Mouse (Mus musculus) skeletal muscle tissue, adult 2 months (tissue): ENCODE results near the gene Dock4.

Experiments used
- DNase-seq: peaks from one replicate; pipeline ENCODE4 v3.0.0-alpha.2; 2012; ENCODE audit warnings: low read depth, low spot score

Gene Dock4

DNA sequence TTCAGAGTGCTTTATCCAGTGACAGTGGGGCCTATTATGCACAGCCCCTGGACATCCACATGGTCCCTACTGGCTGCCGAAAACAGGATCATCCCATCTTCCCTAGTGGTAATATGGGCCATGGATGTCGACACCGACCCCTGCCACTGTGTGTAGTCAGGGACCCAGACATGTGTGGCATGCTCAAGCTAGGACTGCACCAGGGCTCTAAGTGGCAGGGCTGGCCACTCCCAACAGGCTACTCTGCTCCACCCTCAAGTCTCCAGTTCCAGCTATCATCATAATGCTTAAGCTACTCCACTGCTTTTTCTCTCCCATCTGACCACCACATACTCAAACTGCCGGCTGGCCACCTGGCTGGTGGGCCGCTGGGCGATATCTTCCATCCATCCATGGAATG, 439.6 kb downstream of the Dock4 start:
- DNase-seq = no peak

DNA sequence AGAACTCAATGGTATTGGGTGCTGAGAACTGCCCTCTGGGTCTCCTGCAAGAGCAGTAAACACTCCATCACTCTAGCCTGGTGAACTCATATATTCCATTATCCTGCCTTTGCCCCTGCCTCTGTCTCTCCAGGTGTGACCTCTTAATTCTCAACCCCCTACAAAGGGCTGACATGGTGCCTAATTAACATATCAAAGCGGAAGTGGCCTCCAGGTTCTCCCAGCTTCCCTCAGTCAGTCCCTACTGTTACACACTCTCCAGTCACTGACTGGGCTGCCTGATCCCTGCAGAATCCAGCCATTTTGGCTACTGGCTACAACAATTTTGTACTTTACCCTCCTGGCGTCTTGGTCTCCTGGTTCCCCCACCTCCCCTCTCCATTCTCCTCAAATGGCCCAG, 441.7 kb downstream of the Dock4 start:
- no peak for DNase-seq

DNA sequence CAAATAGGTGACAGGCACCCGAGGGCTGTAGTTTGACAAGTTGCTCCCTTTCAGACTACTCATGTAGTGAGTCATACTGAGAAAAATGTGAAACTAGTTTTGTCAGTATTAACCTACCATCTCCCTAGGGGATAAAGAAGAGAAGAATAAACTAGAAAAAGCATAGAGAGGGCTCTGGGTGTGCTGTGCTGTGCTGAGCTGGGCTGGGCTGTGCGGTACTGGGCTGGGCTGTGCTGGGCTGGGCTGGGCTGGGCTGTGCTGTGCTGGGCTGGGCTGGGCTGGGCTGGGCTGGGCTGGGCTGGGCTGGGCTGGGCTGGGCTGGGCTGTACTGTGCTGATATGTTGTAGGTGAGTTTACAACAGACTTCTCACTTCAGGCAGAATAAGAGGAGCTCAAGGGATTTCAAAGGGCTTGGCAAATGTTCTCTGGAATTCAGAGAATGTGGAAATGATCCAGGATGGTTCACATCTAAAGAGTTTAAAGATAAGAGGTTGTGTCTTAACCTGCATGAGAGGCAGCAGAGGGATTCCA, 442.6 kb downstream of the Dock4 start:
- DNase-seq = no peak

DNA sequence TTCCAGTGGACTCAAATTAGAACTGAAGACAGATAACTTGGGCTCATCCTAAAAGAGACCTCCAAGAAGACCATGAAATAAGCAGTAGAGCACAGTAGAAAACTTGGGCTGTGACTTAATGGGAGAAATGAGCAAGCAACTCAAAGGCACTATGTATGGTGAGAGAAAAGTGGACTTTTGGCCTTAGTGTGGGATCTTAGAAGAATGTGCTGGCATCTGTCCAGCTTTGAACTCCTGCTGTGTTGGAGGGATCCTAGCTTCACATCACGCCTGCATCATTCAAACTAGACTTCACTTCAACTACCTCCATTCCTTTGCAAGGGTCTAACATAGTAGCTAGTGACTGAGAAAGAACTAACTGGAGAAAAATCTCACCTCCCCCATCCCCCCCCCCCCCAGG, 443.1 kb downstream of the Dock4 start:
- no peak for DNase-seq

DNA sequence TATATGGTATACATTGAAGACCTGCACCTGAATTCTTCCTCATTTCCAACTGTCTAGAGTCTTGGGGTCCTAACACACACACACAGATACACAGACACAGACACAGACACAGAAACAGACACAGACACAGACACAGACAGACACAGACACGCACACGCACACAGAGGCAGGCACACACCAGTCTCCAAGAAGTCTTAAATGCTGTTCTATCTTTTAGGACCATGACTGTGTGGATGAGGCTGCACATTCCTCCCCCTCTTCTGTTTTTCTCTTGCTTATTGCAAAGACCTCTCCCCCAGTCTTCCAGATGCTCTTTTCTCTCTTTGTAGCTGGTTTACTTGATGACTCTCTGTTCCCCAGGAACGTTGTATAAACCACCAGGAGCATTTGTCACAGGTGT, 443.8 kb downstream of the Dock4 start:
- no peak for DNase-seq

DNA sequence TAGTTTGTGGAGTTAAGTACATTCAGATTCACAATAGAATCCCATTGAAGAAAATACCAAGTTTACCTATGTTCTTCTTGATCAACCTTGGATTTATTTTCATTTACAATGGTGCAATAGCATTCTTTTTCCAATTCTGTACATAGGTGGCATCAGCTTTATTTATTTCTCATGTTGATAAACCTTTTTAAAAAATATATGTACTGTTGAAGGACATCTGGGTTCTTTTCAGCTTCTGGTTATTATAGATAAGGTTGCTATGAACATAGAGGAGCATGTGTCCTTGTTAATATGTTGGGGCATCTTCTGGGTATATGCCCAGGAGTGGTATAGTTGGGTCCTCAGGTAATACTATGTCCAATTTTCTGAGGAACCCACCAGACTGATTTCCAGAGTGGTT, 445.4 kb downstream of the Dock4 start:
- no peak for DNase-seq

DNA sequence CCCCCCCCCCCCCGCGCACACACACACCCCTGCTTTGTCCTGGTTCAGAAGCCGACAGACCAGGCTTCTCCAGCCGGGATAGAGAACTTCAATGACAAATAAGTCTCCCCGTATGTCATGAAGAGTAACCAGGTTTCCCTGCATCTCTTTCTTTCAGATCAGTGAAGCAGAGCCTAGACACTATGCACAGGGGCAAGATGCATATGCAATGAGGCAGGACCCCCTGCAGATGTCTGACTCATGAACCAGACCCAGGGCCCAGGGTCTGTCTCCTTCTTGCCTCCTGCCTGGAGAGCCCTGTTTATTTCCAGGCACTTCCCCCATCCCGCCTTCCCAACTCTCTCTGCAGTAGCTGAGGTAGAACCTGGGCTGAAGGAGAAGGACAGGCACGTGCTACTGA, 448.0 kb downstream of the Dock4 start:
- DNase-seq = no peak

DNA sequence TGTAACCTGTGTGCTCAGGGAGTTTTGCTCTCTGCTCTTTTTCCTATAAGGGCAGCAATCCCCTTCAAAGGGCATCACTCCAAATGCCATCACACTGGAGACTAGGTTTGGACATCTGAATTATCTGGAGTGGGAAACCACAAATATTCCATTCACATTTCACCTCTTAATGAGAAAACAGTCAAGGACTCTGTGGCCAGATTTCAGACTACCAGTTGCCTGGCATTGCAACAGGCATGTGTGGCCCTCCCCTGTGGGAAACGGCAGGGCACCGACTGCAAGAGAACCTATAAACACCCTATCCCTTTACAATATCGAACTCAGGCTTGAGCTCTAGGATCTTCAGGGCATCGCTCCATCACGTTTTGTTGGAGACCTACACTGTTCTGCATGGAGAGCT, 448.9 kb downstream of the Dock4 start:
- DNase-seq = no peak
